Mouse (Mus musculus) C2C12 (cell line): ENCODE results near the gene Pbx1.

ENCODE experiments used
- CEBPB ChIP-seq: IDR thresholded peaks from one replicate; pipeline ENCODE4 v1.6.1; 2011; ENCODE audit warnings: low read depth, mild to moderate bottlenecking, control low read depth, moderate library complexity
- CTCF ChIP-seq: IDR thresholded peaks from one replicate; pipeline ENCODE4 v1.5.1; 2011; ENCODE audit not compliant: control insufficient read depth, insufficient read depth, insufficient read length
- FOSL1 ChIP-seq: IDR thresholded peaks from one replicate; pipeline ENCODE4 v1.8.0; 2011; ENCODE audit warnings: mild to moderate bottlenecking, low read length; ENCODE audit not compliant: poor library complexity, insufficient read depth, severe bottlenecking
- MYOG ChIP-seq: IDR thresholded peaks from one replicate; pipeline ENCODE4 v1.6.1; 2011; ENCODE audit not compliant: control insufficient read depth, insufficient read length; ENCODE audit errors: extremely low read depth

GRCm38 (mm10) chr1:168291001-168291642 is 140.9 kb downstream of the Pbx1 start:
- TF ChIP-seq CEBPB, result no peak
- TF ChIP-seq CTCF, result no peak
- TF ChIP-seq FOSL1, result no peak
- TF ChIP-seq MYOG, result no peak
